Mouse (Mus musculus) lung, embryonic 15.5 days (tissue): ENCODE measurements at regions not wholly inside any gene's neighbourhood (a gene's known extent, or its start where the extent isn't known, plus 50 kb on each side); places are given as distances from the start of the nearest gene placed in this dataset.

Experiments
- ATAC-seq: fragments of 200-750 bp; cut with Nextera tagmentation; 2 replicates; pipeline ENCODE4 v1.8.0; 2017; ENCODE audit warnings: moderate number of reproducible peaks, borderline replicate concordance; ENCODE audit not compliant: low FRiP score, low TSS enrichment; ENCODE audit errors: extremely low read depth
- H3K27ac ChIP-seq: fragments of 300-500 bp; sonication (generic); 2 replicates; pipeline ENCODE4 v1.5.1; 2015; ENCODE audit warnings: moderate library complexity, mild to moderate bottlenecking, inconsistent platforms
- H3K27me3 ChIP-seq: fragments of 300-500 bp; sonication (generic); 2 replicates; pipeline ENCODE4 v1.6.1; 2015; ENCODE audit warnings: inconsistent platforms
- H3K36me3 ChIP-seq: fragments of 300-500 bp; sonication (generic); 2 replicates; pipeline ENCODE4 v1.6.1; 2015; ENCODE audit warnings: inconsistent platforms
- H3K4me1 ChIP-seq: fragments of 300-500 bp; sonication (generic); 2 replicates; pipeline ENCODE4 v1.6.1; 2015; ENCODE audit warnings: inconsistent platforms
- H3K4me2 ChIP-seq: fragments of 300-500 bp; sonication (generic); 2 replicates; pipeline ENCODE4 v1.6.1; 2015; ENCODE audit warnings: inconsistent platforms, mild to moderate bottlenecking, moderate library complexity
- H3K4me3 ChIP-seq: fragments of 300-500 bp; sonication (generic); 2 replicates; pipeline ENCODE4 v1.5.1; 2015; ENCODE audit warnings: mild to moderate bottlenecking, inconsistent platforms
- H3K9ac ChIP-seq: fragments of 300-500 bp; sonication (generic); 2 replicates; pipeline ENCODE4 v1.6.1; 2015; ENCODE audit warnings: inconsistent platforms
- H3K9me3 ChIP-seq: fragments of 300-500 bp; sonication (generic); 2 replicates; pipeline ENCODE4 v1.6.1; 2016; ENCODE audit warnings: inconsistent platforms
- WGBS: fragments of 180-500 bp; shearing (Covaris S2); methylation state at CpG from one replicate; pipeline ENCODE4 v1.1.7; 2015; 5-methylcytosine and 5-hydroxymethylcytosine counted together

- no peak overlapping the region for H3K27ac ChIP-seq
- H3K4me1 ChIP-seq: no peaks in the 10 kb centered on the region
- no peak overlapping the region for H3K9ac ChIP-seq
- 76% methylated on average over 3 of the region's 3 CpGs for WGBS
- H3K4me2 ChIP-seq: no peak overlapping the region
- no peaks in the 10 kb centered on the region for H3K36me3 ChIP-seq
- ATAC-seq: no peak
- H3K9me3 ChIP-seq: no peaks in the 10 kb centered on the region
- no peak overlapping the region for H3K4me3 ChIP-seq
- H3K27me3 ChIP-seq: no peaks in the 10 kb centered on the region
Measured at GRCm38 (mm10) chr14:87901784-87902183, 485.3 kb downstream of the Tdrd3 start.

GRCm38 (mm10) chr14:87902416-87902815, 486.0 kb downstream of the Tdrd3 start:
- Histone ChIP-seq H3K4me2 (no peak overlapping the region), H3K9me3 (no peaks in the 10 kb centered on the region), H3K27me3 (no peaks in the 10 kb centered on the region), H3K27ac (no peak overlapping the region), H3K9ac (no peak overlapping the region), H3K4me3 (no peak overlapping the region), H3K36me3 (no peaks in the 10 kb centered on the region), H3K4me1 (no peaks in the 10 kb centered on the region)
- WGBS: 70% methylated on average over 7 of the region's 7 CpGs
- no peak for ATAC-seq
